Mouse (Mus musculus) liver, postnatal 0 days (tissue): Measurements from ENCODE around the gene Adamtsl3.

Source experiments
- CTCF ChIP-seq: sonication (generic); IDR thresholded peaks from 2 replicates; pipeline ENCODE4 v1.5.1; 2016; ENCODE audit warnings: antibody characterized with exemption, low read depth
- EP300 ChIP-seq: IDR thresholded peaks from 2 replicates; pipeline ENCODE4 v1.6.1; 2016; ENCODE audit warnings: antibody characterized with exemption, low read depth, mild to moderate bottlenecking

- TF ChIP-seq CTCF (no peak), EP300 (no peak)
These were observed 5.7 kb upstream of the Adamtsl3 start for GRCm38 (mm10) chr7:82329831-82330230.
